Mouse (Mus musculus) liver, embryonic 14.5 days (tissue): Measurements from ENCODE around the gene Fkbp15. TPM values are rescaled to one million over a fixed set of nuclear protein-coding genes. Genes with fewer than 3 reads are reported as not detected.
A peak's percentile ranks its signal among the peaks of the same experiment; 100 is the strongest.

Experiments
- ATAC-seq: fragments of 200-750 bp; cut with Nextera tagmentation; 2 replicates; pipeline ENCODE4 v1.8.0; 2017; ENCODE audit warnings: moderate number of reproducible peaks, mild to moderate bottlenecking, moderate library complexity; ENCODE audit not compliant: insufficient read depth
- DNase-seq, 3 experiments: peaks; one replicate each; pipeline ENCODE4 v3.0.0-alpha.2; 2012 to 2013; ENCODE audit warnings: low read depth in 3 of 3, low spot score in 3 of 3
- H3K27ac ChIP-seq: fragments of 300-500 bp; sonication (generic); 2 replicates; pipeline ENCODE4 v1.5.1; 2014; ENCODE audit warnings: moderate library complexity, mild to moderate bottlenecking, control low read depth, inconsistent platforms
- H3K27me3 ChIP-seq: fragments of 300-500 bp; sonication (generic); 2 replicates; pipeline ENCODE4 v1.6.1; 2014; ENCODE audit warnings: mild to moderate bottlenecking, low read length, moderate library complexity; ENCODE audit not compliant: control insufficient read depth, insufficient read depth
- H3K36me3 ChIP-seq: fragments of 300-500 bp; sonication (generic); replicated peaks from 2 replicates; pipeline ENCODE4 v1.6.1; 2014; ENCODE audit warnings: low read depth; ENCODE audit not compliant: control insufficient read depth, insufficient read depth
- H3K4me1 ChIP-seq, 2 experiments: fragments of 200-500 bp in 1 of 2; fragments of 300-500 bp in 1 of 2; sonication (generic) in 1 of 2; replicated peaks; 2 replicates each; pipeline ENCODE4 v1.6.1; 2012 to 2014; ENCODE audit warnings: antibody characterized with exemption in 1 of 2, inconsistent platforms in 1 of 2, low read length in 1 of 2; ENCODE audit not compliant: control insufficient read depth in 2 of 2, insufficient read depth in 2 of 2
- H3K4me2 ChIP-seq: fragments of 300-500 bp; sonication (generic); 2 replicates; pipeline ENCODE4 v1.6.1; 2014; ENCODE audit warnings: low read depth, mild to moderate bottlenecking, control low read depth, moderate library complexity
- H3K4me3 ChIP-seq, 2 experiments: fragments of 200-500 bp in 1 of 2; fragments of 300-500 bp in 1 of 2; sonication (generic) in 1 of 2; 2 replicates each; pipeline ENCODE4 v1.5.1; 2012 to 2014; ENCODE audit warnings: low read depth in 2 of 2, low read length in 2 of 2, mild to moderate bottlenecking in 2 of 2, control low read depth in 1 of 2, inconsistent platforms in 1 of 2, moderate library complexity in 1 of 2; ENCODE audit not compliant: insufficient read depth in 1 of 2
- H3K9ac ChIP-seq: fragments of 300-500 bp; sonication (generic); replicated peaks from 2 replicates; pipeline ENCODE4 v1.6.1; 2014; ENCODE audit warnings: mild to moderate bottlenecking, control low read depth, moderate library complexity
- H3K9me3 ChIP-seq: fragments of 300-500 bp; sonication (generic); 2 replicates; pipeline ENCODE4 v1.6.1; 2016; ENCODE audit warnings: low read length, mixed read lengths; ENCODE audit not compliant: control insufficient read depth
- CTCF ChIP-seq: IDR thresholded peaks from 2 replicates; pipeline ENCODE4 v1.5.1; 2016; ENCODE audit warnings: antibody characterized with exemption, low read depth, control low read depth
- EP300 ChIP-seq: IDR thresholded peaks from 2 replicates; pipeline ENCODE4 v1.6.1; 2016; ENCODE audit warnings: antibody characterized with exemption, low read depth
- WGBS: fragments of 180-500 bp; shearing (Covaris S2); extraction: QIAGEN DNeasy Blood & Tissue Kit; methylation state at CpG from one replicate; pipeline ENCODE4 v1.1.7; 2014; ENCODE audit not compliant: insufficient replicate concordance; 5-methylcytosine and 5-hydroxymethylcytosine counted together
- polyA plus RNA-seq, 2 experiments: library from polyadenylated mRNA; depleted of rRNA in 1 of 2; stranded (reverse) in 1 of 2; unstranded in 1 of 2; fragments of >200 nt; fragmentation: Nextera tagmentation in 1 of 2; extraction: Ambion mirVana in 1 of 2; gene quantifications; 2 replicates each; pipeline versions ENCODE4 v1.2.1 to v1.2.3; 2012 to 2014

The Fkbp15 gene
- polyA plus RNA-seq, 2 experiments, result 9.6 to 9.7 TPM

- Histone ChIP-seq H3K27me3 (no peaks in the 10 kb centered on the region; the same call in 1 of the 2 replicates), H3K9me3 (no peaks in the 10 kb centered on the region), H3K4me1 (peaks cover 0 to 5% of the 10 kb centered on the region in 2 experiments; a peak in 1 of 4 replicates), H3K4me3 (peak overlapping the region; percentile 28 to 65; a peak in 3 of 4 replicates), H3K27ac (no peak overlapping the region), H3K9ac (no peak overlapping the region), H3K36me3 (no peaks in the 10 kb centered on the region), H3K4me2 (peak overlapping the region; percentile 79)
- no peak for DNase-seq
- WGBS, result 3% methylated on average over 12 of the region's 12 CpGs
- no peak for ATAC-seq
- TF ChIP-seq EP300 (no peak), CTCF (no peak)
These were observed 73.1 kb downstream of the Fkbp15 start for GRCm38 (mm10) chr4:62286992-62287900.

- no peak overlapping the region for H3K27ac ChIP-seq
- TF ChIP-seq CTCF, result no peak
- no peak for TF ChIP-seq EP300
- no peaks in the 10 kb centered on the region; the same call in 1 of the 2 replicates for H3K27me3 ChIP-seq
- H3K9ac ChIP-seq, result peak overlapping the region; percentile 53
- ATAC-seq (peak; percentile 81), DNase-seq (peak; percentile 20 to 39 (median 23))
- H3K4me1 ChIP-seq, result peaks cover 0 to 5% of the 10 kb centered on the region in 2 experiments; a peak in 1 of 4 replicates
- H3K9me3 ChIP-seq, result no peaks in the 10 kb centered on the region
- peak overlapping the region; percentile 58 to 65 for H3K4me3 ChIP-seq
- peak overlapping the region; percentile 79 for H3K4me2 ChIP-seq
- WGBS, result 1% methylated on average over 55 of the region's 55 CpGs
- no peaks in the 10 kb centered on the region for H3K36me3 ChIP-seq
These were observed 73.9 kb downstream of the Fkbp15 start for GRCm38 (mm10) chr4:62286257-62286991.

GRCm38 (mm10) chr4:62285576-62285975 lies 74.8 kb downstream of the Fkbp15 start:
- WGBS, result 66% methylated on average over 8 of the region's 8 CpGs
- no peaks in the 10 kb centered on the region; the same call in 1 of the 2 replicates for H3K27me3 ChIP-seq
- DNase-seq (no peak), ATAC-seq (no peak)
- H3K36me3 ChIP-seq, result no peaks in the 10 kb centered on the region
- no peak overlapping the region for H3K9ac ChIP-seq
- no peaks in the 10 kb centered on the region for H3K9me3 ChIP-seq
- no peak overlapping the region for H3K27ac ChIP-seq
- TF ChIP-seq EP300 (no peak), CTCF (no peak)
- H3K4me1 ChIP-seq, result peaks cover 0 to 5% of the 10 kb centered on the region in 2 experiments; a peak in 1 of 4 replicates
- H3K4me3 ChIP-seq, result no peak overlapping the region
- peak overlapping the region; percentile 79 for H3K4me2 ChIP-seq

GRCm38 (mm10) chr4:62282969-62283368 lies 77.4 kb downstream of the Fkbp15 start:
- Histone ChIP-seq H3K27ac (no peak overlapping the region), H3K36me3 (no peaks in the 10 kb centered on the region), H3K4me3 (no peak overlapping the region), H3K27me3 (no peaks in the 10 kb centered on the region; the same call in 1 of the 2 replicates), H3K9me3 (no peaks in the 10 kb centered on the region), H3K4me2 (no peak overlapping the region), H3K4me1 (peaks cover 0 to 7% of the 10 kb centered on the region in 2 experiments; a peak in 2 of 4 replicates), H3K9ac (no peak overlapping the region)
- no peak for TF ChIP-seq EP300
- WGBS, result 64% methylated on average over 7 of the region's 7 CpGs
- DNase-seq, result no peak
- ATAC-seq, result no peak

- H3K4me3 ChIP-seq, result no peak overlapping the region
- H3K4me1 ChIP-seq, result peaks cover 0 to 5% of the 10 kb centered on the region in 2 experiments; a peak in 1 of 4 replicates
- H3K4me2 ChIP-seq, result no peak overlapping the region
- H3K27ac ChIP-seq, result no peak overlapping the region
- TF ChIP-seq CTCF, result no peak
- no peak for TF ChIP-seq EP300
- no peaks in the 10 kb centered on the region for H3K36me3 ChIP-seq
- H3K9me3 ChIP-seq, result no peaks in the 10 kb centered on the region
- ATAC-seq, result no peak
- DNase-seq, result no peak
- WGBS, result 44% methylated on average over 5 of the region's 5 CpGs
- no peaks in the 10 kb centered on the region for H3K27me3 ChIP-seq
- no peak overlapping the region for H3K9ac ChIP-seq
These were observed 79.0 kb downstream of the Fkbp15 start for GRCm38 (mm10) chr4:62281319-62281718.
